14 mouse cellular contexts compared by ENCODE assay signal in the genomic region with DNA sequence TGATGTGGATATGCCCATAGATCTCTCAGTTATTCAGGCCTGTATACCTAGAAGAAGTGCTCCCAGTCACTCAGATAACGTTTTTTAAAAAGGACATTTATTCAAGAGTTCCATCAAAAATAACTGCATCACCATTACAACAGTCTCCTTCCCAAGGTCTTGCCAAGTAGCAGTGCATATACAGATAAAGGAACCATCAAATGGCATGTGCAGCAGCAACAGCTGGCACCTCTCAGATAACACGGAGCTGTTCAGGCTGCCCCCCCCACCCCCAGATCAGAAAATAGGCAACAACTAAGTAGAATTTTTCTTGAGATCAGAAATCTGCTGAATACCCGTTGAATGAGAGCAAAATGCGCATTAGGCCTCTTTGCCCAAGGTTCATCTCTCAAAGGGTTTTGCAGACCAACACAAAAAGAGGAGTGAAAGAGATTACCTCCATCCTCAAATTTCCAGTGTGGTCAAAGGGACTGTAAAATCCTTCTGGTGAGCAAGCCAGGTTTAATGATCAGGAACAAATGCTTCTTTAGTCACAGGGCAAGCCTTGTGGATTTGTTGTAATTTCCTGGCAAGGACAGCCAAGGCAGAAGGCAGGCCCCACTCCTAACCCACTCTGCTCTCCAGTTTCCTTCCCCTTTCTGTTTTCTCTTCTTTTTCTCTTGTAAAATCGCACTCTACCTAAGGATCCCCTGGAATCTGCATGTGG.
DNase-seq lines count a peak whose midpoint lies in the region; ATAC-seq and TF ChIP-seq lines count a peak whose summit lies in the region.
"Had no signal": no experiment of that assay in that cellular context is flagged by ENCODE, and none has a peak within 500 bp of the region (broad histone marks: within the 10 kb centered on the region; RNA-seq: fewer than 3 reads in every experiment).

No protein-coding gene starts in this region.

- TF ChIP-seq POLR2A in cerebellum, adult 2 months (IDR thresholded peaks at IDR 0.05; ENCODE audit: borderline replicate concordance, insufficient read depth, low read length), result no peak
- no peak for TF ChIP-seq POLR2A in thymus, adult 2 months (IDR thresholded peaks at IDR 0.05; ENCODE audit: control insufficient read depth, extremely low read depth, insufficient read depth, low read length, poor library complexity)

- H3K36me3 ChIP-seq in limb, embryonic 13.5 days, result no peaks in the 10 kb centered on the region
- no peaks in the 10 kb centered on the region for H3K36me3 ChIP-seq in limb, embryonic 10.5 days
- H3K36me3 ChIP-seq in forebrain, embryonic 12.5 days (replicated peaks), result no peaks in the 10 kb centered on the region
- H3K36me3 ChIP-seq in thymus, adult 2 months (ENCODE audit: control insufficient read depth, insufficient read depth, low read length), result no peaks in the 10 kb centered on the region
- H3K36me3 ChIP-seq: liver, embryonic 12.5 days; midbrain, embryonic 10.5 days had no signal

- peak; percentile 24; the same call in 1 of the 2 replicates for ATAC-seq in limb, embryonic 13.5 days (ENCODE audit: low FRiP score, low read depth)
- peak; percentile 41; the same call in 1 of the 2 replicates for ATAC-seq in forebrain, embryonic 12.5 days (ENCODE audit: low FRiP score)
- peak; percentile 73 for ATAC-seq in megakaryocyte-erythroid progenitor cell, adult 5-6 weeks (replicated peaks; ENCODE audit: low FRiP score, low TSS enrichment, poor library complexity, severe bottlenecking)
- ATAC-seq: liver, embryonic 12.5 days had no signal

- H3K9ac ChIP-seq in limb, embryonic 13.5 days, result no peak overlapping the region
- H3K9ac ChIP-seq in forebrain, embryonic 12.5 days, result no peak overlapping the region
- H3K9ac ChIP-seq: liver, embryonic 12.5 days had no signal

- H3K4me3 ChIP-seq in cerebellum, adult 2 months (replicated peaks; ENCODE audit: insufficient read depth, low read depth, low read length), result no peak overlapping the region
- H3K4me3 ChIP-seq in limb, embryonic 13.5 days, result no peak overlapping the region
- no peak overlapping the region for H3K4me3 ChIP-seq in limb, embryonic 10.5 days
- no peak overlapping the region for H3K4me3 ChIP-seq in forebrain, embryonic 12.5 days (replicated peaks)
- no peak overlapping the region for H3K4me3 ChIP-seq in thymus, adult 2 months (ENCODE audit: control insufficient read depth, insufficient read depth, low read length)
- H3K4me3 ChIP-seq: liver, embryonic 12.5 days; midbrain, embryonic 10.5 days; myocyte had no signal

- H3K27me3 ChIP-seq in cerebellum, adult 2 months (ENCODE audit: control insufficient read depth, insufficient read depth, low read length), result no peaks in the 10 kb centered on the region
- H3K27me3 ChIP-seq in limb, embryonic 13.5 days, result no peaks in the 10 kb centered on the region
- H3K27me3 ChIP-seq in limb, embryonic 10.5 days (ENCODE audit: low read depth, poor library complexity, severe bottlenecking), result no peaks in the 10 kb centered on the region
- no peaks in the 10 kb centered on the region for H3K27me3 ChIP-seq in forebrain, embryonic 12.5 days
- H3K27me3 ChIP-seq in thymus, adult 2 months (ENCODE audit: control insufficient read depth, insufficient read depth, low read length), result no peaks in the 10 kb centered on the region
- H3K27me3 ChIP-seq: liver, embryonic 12.5 days had no signal

- peak in 1 of 2 experiments; percentile 55 for DNase-seq in cerebellum, adult 2 months
- DNase-seq in cerebellum, adult 11 months, result no peak
- no peak for DNase-seq in limb, embryonic 10.5 days (ENCODE audit: low spot score)
- DNase-seq in ovary, adult 18-20 months (ENCODE audit: low spot score), result no peak
- no peak for DNase-seq in thymus, adult 2 months
- DNase-seq: adrenal gland, postnatal 36 days; heart, adult 18-20 months had no signal

- no peaks in the 10 kb centered on the region for H3K9me3 ChIP-seq in limb, embryonic 13.5 days
- H3K9me3 ChIP-seq in limb, embryonic 10.5 days (replicated peaks), result no peaks in the 10 kb centered on the region
- H3K9me3 ChIP-seq in forebrain, embryonic 12.5 days, result no peaks in the 10 kb centered on the region
- H3K9me3 ChIP-seq: liver, embryonic 12.5 days; midbrain, embryonic 10.5 days had no signal

- 60% methylated on average over 5 of the region's 5 CpGs for WGBS in cerebellum, adult 2 months
- 51% methylated on average over 5 of the region's 5 CpGs for WGBS in limb, embryonic 13.5 days
- 76% methylated on average over 5 of the region's 5 CpGs for WGBS in limb, embryonic 10.5 days
- 54% methylated on average over 5 of the region's 5 CpGs for WGBS in forebrain, embryonic 12.5 days
- 60% methylated on average over 5 of the region's 5 CpGs for WGBS in thymus, adult 2 months

- peaks cover 7% of the 10 kb centered on the region; the same call in 1 of the 2 replicates for H3K4me1 ChIP-seq in cerebellum, adult 2 months (ENCODE audit: control insufficient read depth, insufficient read depth, low read length)
- H3K4me1 ChIP-seq in limb, embryonic 13.5 days, result 0 out of 2 replicates have a peak, but pooled peaks cover 4% of the 10 kb centered on the region
- no peaks in the 10 kb centered on the region for H3K4me1 ChIP-seq in limb, embryonic 10.5 days
- peaks cover 11% of the 10 kb centered on the region for H3K4me1 ChIP-seq in forebrain, embryonic 12.5 days
- no peaks in the 10 kb centered on the region for H3K4me1 ChIP-seq in thymus, adult 2 months (replicated peaks; ENCODE audit: control insufficient read depth, insufficient read depth, low read length)
- H3K4me1 ChIP-seq: liver, embryonic 12.5 days; midbrain, embryonic 10.5 days had no signal

- no peak for TF ChIP-seq CTCF in cerebellum, adult 2 months (IDR thresholded peaks at IDR 0.05; ENCODE audit: borderline replicate concordance, insufficient read depth, low read depth, low read length)
- no peak for TF ChIP-seq CTCF in thymus, adult 2 months (IDR thresholded peaks at IDR 0.05; ENCODE audit: borderline replicate concordance, control insufficient read depth, extremely low read depth, insufficient read depth, low read length, poor library complexity)

- peak overlapping the region; percentile 77; the same call in 1 of the 2 replicates for H3K27ac ChIP-seq in cerebellum, adult 2 months (ENCODE audit: insufficient read depth, low read length)
- H3K27ac ChIP-seq in limb, embryonic 13.5 days, result no peak overlapping the region
- no peak overlapping the region for H3K27ac ChIP-seq in limb, embryonic 10.5 days
- H3K27ac ChIP-seq in forebrain, embryonic 12.5 days, result 0 out of 2 replicates have a peak overlapping the region, but pooled peaks have one; percentile 31
- H3K27ac ChIP-seq in thymus, adult 2 months (ENCODE audit: control insufficient read depth, insufficient read depth, low read length), result no peak overlapping the region
- H3K27ac ChIP-seq: liver, embryonic 12.5 days; midbrain, embryonic 10.5 days; stomach, postnatal 0 days had no signal

- H3K4me2 ChIP-seq in limb, embryonic 13.5 days (replicated peaks), result no peak overlapping the region
- no peak overlapping the region for H3K4me2 ChIP-seq in forebrain, embryonic 12.5 days
- H3K4me2 ChIP-seq: liver, embryonic 12.5 days had no signal

Comparison
In these comparisons a context has a peak if more than half of its experiments do, and no peak if none do; other contexts are left out.
1. H3K27ac ChIP-seq: peak in cerebellum, adult 2 months (single experiment) and forebrain, embryonic 12.5 days (single experiment); none in limb, embryonic 13.5 days (single experiment), limb, embryonic 10.5 days (single experiment) and thymus, adult 2 months (single experiment).
2. Peak in every context shown above with its lines, with median percentiles within 50 percentile points of each other: ATAC-seq.